Comparison of ENCODE assay signal across 8 mouse cellular contexts in genomic region chr5:110057637-110058408, GRCm38 (mm10). TPM values are rescaled to one million over a fixed set of nuclear protein-coding genes. Genes with fewer than 3 reads are reported as not detected.
DNase-seq lines count a peak whose midpoint lies in the region; ATAC-seq and TF ChIP-seq lines count a peak whose summit lies in the region.

No protein-coding gene starts in this region.

- H3K9me3 ChIP-seq in hindbrain, embryonic 10.5 days: peaks cover 13% of the 10 kb centered on the region; the same call in 1 of the 2 replicates
- H3K9me3 ChIP-seq in lung, postnatal 0 days (ENCODE audit: low read length): no peaks in the 10 kb centered on the region

- peak; percentile 99 for ATAC-seq in frontal cortex, adult (ENCODE audit: low TSS enrichment)
- peak; percentile 99 for ATAC-seq in lung, postnatal 0 days

- peak overlapping the region; percentile 87 for H3K27ac ChIP-seq in hindbrain, embryonic 10.5 days
- peak overlapping the region; percentile 44; the same call in 1 of the 2 replicates for H3K27ac ChIP-seq in lung, postnatal 0 days (ENCODE audit: low read length)

- peak overlapping the region; percentile 68 for H3K4me3 ChIP-seq in hindbrain, embryonic 10.5 days
- peak overlapping the region; percentile 53 for H3K4me3 ChIP-seq in lung, postnatal 0 days (ENCODE audit: low read depth, low read length)

- TF ChIP-seq CTCF in lung, postnatal 0 days (IDR thresholded peaks at IDR 0.05): no peak

- H3K4me2 ChIP-seq in lung, postnatal 0 days (replicated peaks; ENCODE audit: low read depth, low read length): peak overlapping the region; percentile 63

- DNase-seq in MEL-GATA-1-ER (ENCODE audit: extremely low read depth, low read depth): peak; percentile 90
- DNase-seq in cerebellum, adult 8-10 months: peak; percentile 78
- DNase-seq in hindbrain, embryonic 10.5 days (ENCODE audit: low spot score): peak; percentile 77
- peak; percentile 86 for DNase-seq in layer of hippocampus, adult 9-11 months
- DNase-seq in lung, postnatal 0 days (ENCODE audit: low spot score): peak; percentile 91
- peak; percentile 64 for DNase-seq in ovary, postnatal 14 days (ENCODE audit: low spot score)
- DNase-seq in thymus, postnatal 14 days: peak; percentile 87

- WGBS in hindbrain, embryonic 10.5 days: 2% methylated on average over 19 of the region's 19 CpGs
- WGBS in lung, postnatal 0 days: 2% methylated on average over 19 of the region's 19 CpGs

- H3K4me1 ChIP-seq in hindbrain, embryonic 10.5 days (replicated peaks): no peaks in the 10 kb centered on the region
- H3K4me1 ChIP-seq in lung, postnatal 0 days (ENCODE audit: insufficient read depth, low read depth, low read length): no peaks in the 10 kb centered on the region

- no peaks in the 10 kb centered on the region for H3K36me3 ChIP-seq in hindbrain, embryonic 10.5 days
- H3K36me3 ChIP-seq in lung, postnatal 0 days (ENCODE audit: insufficient read depth, low read length): no peaks in the 10 kb centered on the region

- no peaks in the 10 kb centered on the region for H3K27me3 ChIP-seq in hindbrain, embryonic 10.5 days (ENCODE audit: insufficient read depth, poor library complexity, severe bottlenecking)
- H3K27me3 ChIP-seq in lung, postnatal 0 days (replicated peaks; ENCODE audit: insufficient read depth, low read length): no peaks in the 10 kb centered on the region

- H3K9ac ChIP-seq in lung, postnatal 0 days (replicated peaks; ENCODE audit: low read depth): peak overlapping the region; percentile 51

- TF ChIP-seq EP300 in lung, postnatal 0 days (IDR thresholded peaks at IDR 0.05): no peak

RNA-seq across cellular contexts. Expression of gene Gm17655, which starts 14.5 kb away (rescaled TPM):
- 4.2 and 5.9 TPM in 2 replicates for polyA plus RNA-seq in hindbrain, embryonic 10.5 days (2016; fragmentation: Nextera tagmentation; extraction: Ambion mirVana)
- 1.6 and 2.0 TPM in 2 replicates for polyA plus RNA-seq in lung, postnatal 0 days (2015; fragmentation: Nextera tagmentation; extraction: Ambion mirVana)

RNA-seq across cellular contexts. Expression of gene Gm35315, which starts 36.4 kb away (rescaled TPM):
- 1.2 and 1.4 TPM in 2 replicates for polyA plus RNA-seq in hindbrain, embryonic 10.5 days (2016; fragmentation: Nextera tagmentation; extraction: Ambion mirVana)
- polyA plus RNA-seq in lung, postnatal 0 days (2015; fragmentation: Nextera tagmentation; extraction: Ambion mirVana): 0.23 and 0.26 TPM in 2 replicates

RNA-seq across cellular contexts. Expression of gene Plcxd1, which starts 41.9 kb away (rescaled TPM):
- 1.3 and 1.6 TPM in 2 replicates for polyA plus RNA-seq in hindbrain, embryonic 10.5 days (2016; fragmentation: Nextera tagmentation; extraction: Ambion mirVana)
- 1.1 TPM in 2 replicates for polyA plus RNA-seq in lung, postnatal 0 days (2015; fragmentation: Nextera tagmentation; extraction: Ambion mirVana)

RNA-seq across cellular contexts. Expression of gene Gtpbp6, which starts 50.2 kb away (rescaled TPM):
- polyA plus RNA-seq in hindbrain, embryonic 10.5 days (2016; fragmentation: Nextera tagmentation; extraction: Ambion mirVana): 37.3 and 37.7 TPM in 2 replicates
- 26.3 and 30.9 TPM in 2 replicates for polyA plus RNA-seq in lung, postnatal 0 days (2015; fragmentation: Nextera tagmentation; extraction: Ambion mirVana)

RNA-seq across cellular contexts. Expression of gene Zfp605, which starts 52.1 kb away (rescaled TPM):
- 5.8 and 6.1 TPM in 2 replicates for polyA plus RNA-seq in hindbrain, embryonic 10.5 days (2016; fragmentation: Nextera tagmentation; extraction: Ambion mirVana)
- polyA plus RNA-seq in lung, postnatal 0 days (2015; fragmentation: Nextera tagmentation; extraction: Ambion mirVana): 2.6 and 3.0 TPM in 2 replicates

Comparison
In these comparisons a context has a peak if more than half of its experiments do, and no peak if none do; other contexts are left out.
1. Peak in every context shown above with its lines: DNase-seq, ATAC-seq, H3K4me3 ChIP-seq and H3K27ac ChIP-seq.